Mouse (Mus musculus) left cerebral cortex, adult 18-20 months (tissue): ENCODE data around the gene Donson. TPM values are rescaled to one million over a fixed set of nuclear protein-coding genes. Genes with fewer than 3 reads are reported as not detected.
"Not testable (repeated sequence)": the region's sequence is repeated elsewhere in the genome, so short reads cannot be mapped to it uniquely, and the experiment has no call there.

ENCODE experiments used
- DNase-seq, 2 experiments: peaks; one replicate each; pipeline ENCODE4 v3.0.0; 2021 to 2022; ENCODE audit warnings: low spot score in 2 of 2, mixed read lengths in 1 of 2
- total RNA-seq, 2 experiments: library from RNA; stranded (reverse); gene quantifications; 2 replicates each; pipeline ENCODE4 v1.2.3; 2021

Donson gene
- total RNA-seq, 2 experiments from 2014 or later = 20.1 to 20.5 TPM

GRCm38 (mm10) chr16:91645995-91646602 lies 42.5 kb downstream of the Donson start:
- DNase-seq = no peak

GRCm38 (mm10) chr16:91645420-91645819 lies 43.1 kb downstream of the Donson start:
- not testable (repeated sequence) for DNase-seq

- no peak for DNase-seq
Measured at GRCm38 (mm10) chr16:91644901-91645300, 43.7 kb downstream of the Donson start.

- DNase-seq = no peak
Measured at GRCm38 (mm10) chr16:91640171-91640570, 48.4 kb downstream of the Donson start.

- DNase-seq = peak; percentile 34 to 57
Measured at GRCm38 (mm10) chr16:91639636-91640035, 48.9 kb downstream of the Donson start.

- DNase-seq = no peak
Measured at GRCm38 (mm10) chr16:91639161-91639560, 49.4 kb downstream of the Donson start.

- no peak for DNase-seq
Measured at GRCm38 (mm10) chr16:91633641-91634040, 54.9 kb downstream of the Donson start.

- no peak for DNase-seq
Measured at GRCm38 (mm10) chr16:91632940-91633339, 55.6 kb downstream of the Donson start.

- DNase-seq = peak in 1 of 2 experiments; percentile 42
Measured at GRCm38 (mm10) chr16:91632439-91632838, 56.1 kb downstream of the Donson start.

GRCm38 (mm10) chr16:91630584-91630983 lies 58.0 kb downstream of the Donson start:
- DNase-seq = no peak

GRCm38 (mm10) chr16:91629749-91630148 lies 58.8 kb downstream of the Donson start:
- no peak for DNase-seq

- DNase-seq = no peak
Measured at GRCm38 (mm10) chr16:91628673-91629072, 59.9 kb downstream of the Donson start.

GRCm38 (mm10) chr16:91627831-91628230 lies 60.7 kb downstream of the Donson start:
- peak; percentile 26 to 36 for DNase-seq

Other genes starting within 250 kb of the Donson start
- 10 to 100 TPM; 41.7 to 53.2 TPM for gene Ifnar1, start 203.5 kb downstream of the Donson start, total RNA-seq
- gene Ifngr2, start 141.7 kb downstream of the Donson start, total RNA-seq = 10 to 100 TPM; 31.3 to 41.2 TPM
- gene Tmem50b, start 91.0 kb downstream of the Donson start, total RNA-seq = 10 to 100 TPM; 87.7 to 92.8 TPM
- 1 to 10 TPM; 8.3 to 8.6 TPM for gene Dnajc28, start 69.7 kb downstream of the Donson start, total RNA-seq
- gene Gart, start 41.8 kb downstream of the Donson start, total RNA-seq = 10 to 100 TPM; 53.0 TPM
- gene Son, start 41.3 kb downstream of the Donson start, total RNA-seq = 100 to 1,000 TPM; 202 to 210 TPM
- 100 to 1,000 TPM; 106 to 110 TPM for gene Cryzl1, start 40.2 kb upstream of the Donson start, total RNA-seq
- gene Itsn1, start 40.5 kb upstream of the Donson start, total RNA-seq = 100 to 1,000 TPM; 127 to 135 TPM